Mouse (Mus musculus): ENCODE data around the gene Cby1.

The Cby1 gene

GRCm38 (mm10) chr15:79658531-79659375 lies at the start of gene Cby1, which contains the start of gene Fam227a:
Gene Cby1, plus strand, starts transcription at chr15:79659199.
Gene Fam227a, minus strand, starts transcription at chr15:79658956.
- CTCF ChIA-PET = interaction anchor here (0.5 to 3.4 kb wide), 97 partner anchors 8 to 1036 kb away, joined by 3 to 40 read pairs (median 4); partner anchors contain the start of genes Tomm22 (in 3 of the 4), Dmc1 (in 2 of the 4), Gtpbp1 (in 2 of the 4) and Atf4 (in 1 of the 4)
- POLR2A ChIA-PET = interaction anchor here (0.5 to 3.2 kb wide), 86 partner anchors 9 to 628 kb away, joined by 3 to 22 read pairs (median 4); partner anchors contain the start of genes Dmc1 (in 4 of the 4), Ddx17 (in 3 of the 4), Gtpbp1 (in 3 of the 4) and Josd1 (in 3 of the 4)

GRCm38 (mm10) chr15:79609226-79609625 lies 49.8 kb upstream of the Cby1 start:
- ChIA-PET CTCF (interaction anchor here in 2 of 4 experiments (0.6 to 1.2 kb wide), 2 partner anchors 42 to 241 kb away, joined by 3 to 4 read pairs; no protein-coding TSS in a partner anchor), POLR2A (interaction anchor here in 1 of 4 experiments (0.8 to 1.4 kb wide), 2 partner anchors 9 to 18 kb away, joined by 3 read pairs; no protein-coding TSS in a partner anchor)

GRCm38 (mm10) chr15:79615501-79615900 lies 43.5 kb upstream of the Cby1 start:
- ChIA-PET CTCF (interaction anchor here in 1 of 4 experiments (1.1 kb wide), 1 partner anchor 36 kb away, joined by 3 read pairs; no protein-coding TSS in a partner anchor), POLR2A (interaction anchor here in 2 of 4 experiments (1.3 to 3.4 kb wide), 5 partner anchors 10 to 69 kb away, joined by 3 to 15 read pairs (median 14); partner anchors contain the start of genes Dmc1 (in 2 of the 2) and Ddx17 (in 1 of the 2))

GRCm38 (mm10) chr15:79616729-79617128 lies 42.3 kb upstream of the Cby1 start:
- ChIA-PET POLR2A (interaction anchor here in 2 of 4 experiments (0.6 to 3.4 kb wide), 5 partner anchors 11 to 187 kb away, joined by 3 to 14 read pairs (median 3); partner anchors contain the start of genes Ddx17 (in 1 of the 2) and Dmc1 (in 1 of the 2)), CTCF (interaction anchor here in 2 of 4 experiments (0.6 to 2.2 kb wide), 6 partner anchors 11 to 270 kb away, joined by 3 to 5 read pairs (median 4); partner anchors contain the start of gene Maff (in 1 of the 2))

GRCm38 (mm10) chr15:79617135-79617534 lies 41.9 kb upstream of the Cby1 start:
- CTCF ChIA-PET = interaction anchor here in 2 of 4 experiments (0.6 to 2.2 kb wide), 5 partner anchors 11 to 271 kb away, joined by 3 to 5 read pairs (median 4); partner anchors contain the start of gene Maff (in 1 of the 2)
- POLR2A ChIA-PET = interaction anchor here in 3 of 4 experiments (0.6 to 3.4 kb wide), 5 partner anchors 11 to 70 kb away, joined by 3 to 14 read pairs (median 4); partner anchors contain the start of genes Dmc1 (in 2 of the 3) and Ddx17 (in 1 of the 3)

GRCm38 (mm10) chr15:79618456-79618855 lies 40.5 kb upstream of the Cby1 start:
- CTCF ChIA-PET = interaction anchor here in 3 of 4 experiments (0.6 to 2.2 kb wide), 5 partner anchors 9 to 328 kb away, joined by 3 to 5 read pairs (median 3); no protein-coding TSS in a partner anchor
- POLR2A ChIA-PET = interaction anchor here in 2 of 4 experiments (1.2 to 1.9 kb wide), 3 partner anchors 10 to 72 kb away, joined by 3 to 4 read pairs (median 4); partner anchors contain the start of genes Ddx17 (in 1 of the 2) and Dmc1 (in 1 of the 2)

- ChIA-PET POLR2A (interaction anchor here (0.6 to 2.2 kb wide), 21 partner anchors 9 to 293 kb away, joined by 3 to 10 read pairs (median 3); partner anchors contain the start of genes Ddx17 (in 2 of the 4), Dmc1 (in 2 of the 4), Fam227a (in 1 of the 4) and Gtpbp1 (in 1 of the 4)), CTCF (interaction anchor here in 2 of 4 experiments (0.6 to 1.7 kb wide), 5 partner anchors 8 to 599 kb away, joined by 3 to 9 read pairs (median 4); partner anchors contain the start of gene Fam227a (in 1 of the 2))
Observed at GRCm38 (mm10) chr15:79619770-79620414, 39.1 kb upstream of the Cby1 start.

GRCm38 (mm10) chr15:79630471-79630870 lies 28.5 kb upstream of the Cby1 start:
- CTCF ChIA-PET = interaction anchor here in 3 of 4 experiments (0.6 to 1.4 kb wide), 4 partner anchors 21 to 475 kb away, joined by 3 to 5 read pairs (median 4); no protein-coding TSS in a partner anchor
- POLR2A ChIA-PET = interaction anchor here in 3 of 4 experiments (0.5 to 2.3 kb wide), 8 partner anchors 10 to 212 kb away, joined by 3 to 8 read pairs (median 4); partner anchors contain the start of genes Ddx17 (in 2 of the 3) and Dmc1 (in 1 of the 3)

- CTCF ChIA-PET = interaction anchor here (0.6 to 2.1 kb wide), 9 partner anchors 8 to 398 kb away, joined by 3 to 7 read pairs (median 3); partner anchors contain the start of genes Cby1 (in 1 of the 4) and Fam227a (in 1 of the 4)
Observed at GRCm38 (mm10) chr15:79641135-79641817, 17.7 kb upstream of the Cby1 start.

GRCm38 (mm10) chr15:79645483-79645882 lies 13.5 kb upstream of the Cby1 start:
- POLR2A ChIA-PET = interaction anchor here in 1 of 4 experiments (0.6 kb wide), 1 partner anchor 778 kb away, joined by 3 read pairs; no protein-coding TSS in a partner anchor
- CTCF ChIA-PET = interaction anchor here in 2 of 4 experiments (0.7 to 1.6 kb wide), 3 partner anchors 18 to 79 kb away, joined by 3 read pairs; partner anchors contain the start of gene Gtpbp1 (in 1 of the 2)

More at GRCm38 (mm10) chr15:79641135-79641817, 17.7 kb upstream of the Cby1 start:
- POLR2A ChIA-PET = interaction anchor here (0.6 to 1.9 kb wide), 16 partner anchors 9 to 147 kb away, joined by 3 to 7 read pairs (median 3); partner anchors contain the start of genes Ddx17 (in 2 of the 4), Dmc1 (in 2 of the 4), Cby1 (in 1 of the 4) and Fam227a (in 1 of the 4)

- POLR2A ChIA-PET = interaction anchor here in 1 of 4 experiments (0.6 to 0.8 kb wide), 2 partner anchors 143 to 419 kb away, joined by 3 read pairs; partner anchors contain the start of genes Gm49486, Kcnj4 and Pick1
- CTCF ChIA-PET = interaction anchor here (0.5 to 1.6 kb wide), 6 partner anchors 9 to 179 kb away, joined by 3 to 6 read pairs (median 3); partner anchors contain the start of genes Cby1 (in 1 of the 4) and Fam227a (in 1 of the 4)
Observed at GRCm38 (mm10) chr15:79648130-79648529, 10.9 kb upstream of the Cby1 start.

- CTCF ChIA-PET = interaction anchor here (0.6 to 3.4 kb wide), 29 partner anchors 8 to 1927 kb away, joined by 3 to 17 read pairs (median 4); partner anchors contain the start of genes Ddx17 (in 2 of the 4), Dmc1 (in 2 of the 4), Fam227a (in 2 of the 4) and Cby1 (in 1 of the 4)
- POLR2A ChIA-PET = interaction anchor here in 3 of 4 experiments (0.7 to 2.0 kb wide), 6 partner anchors 12 to 407 kb away, joined by 3 to 5 read pairs (median 4); partner anchors contain the start of gene Dmc1 (in 1 of the 3)
Observed at GRCm38 (mm10) chr15:79650569-79650968, 8.4 kb upstream of the Cby1 start.

GRCm38 (mm10) chr15:79651481-79651880 lies 7.5 kb upstream of the Cby1 start:
- ChIA-PET CTCF (interaction anchor here (0.5 to 3.4 kb wide), 48 partner anchors 7 to 1345 kb away, joined by 3 to 17 read pairs (median 4); partner anchors contain the start of genes Cby1 (in 1 of the 4), Ddx17 (in 1 of the 4), Dmc1 (in 1 of the 4) and Fam227a (in 1 of the 4)), POLR2A (interaction anchor here in 3 of 4 experiments (0.6 to 2.0 kb wide), 8 partner anchors 10 to 247 kb away, joined by 3 to 5 read pairs (median 3); partner anchors contain the start of genes Ddx17 (in 1 of the 3) and Dmc1 (in 1 of the 3))

GRCm38 (mm10) chr15:79656451-79656850 lies 2.5 kb upstream of the Cby1 start:
- POLR2A ChIA-PET = interaction anchor here in 1 of 4 experiments (1.6 kb wide), 1 partner anchor 14 kb away, joined by 4 read pairs; the partner anchor contains the start of gene Tomm22
- CTCF ChIA-PET = interaction anchor here in 2 of 4 experiments (0.7 to 1.2 kb wide), 3 partner anchors 9 to 187 kb away, joined by 3 read pairs; no protein-coding TSS in a partner anchor

Measured in embryonic stem cell, embryonic (primary cell).